Mouse (Mus musculus): ENCODE data around the gene 1700017D01Rik. TPM values are rescaled to one million over a fixed set of nuclear protein-coding genes. Genes with fewer than 3 reads are reported as not detected.

1700017D01Rik gene
- polyA plus RNA-seq, 1 experiment from 2014 or later: not detected

Other genes starting within 250 kb of the 1700017D01Rik start
- 75.4 and 80.6 TPM in 2 replicates for gene Tmem109, start 248.9 kb downstream of the 1700017D01Rik start, polyA plus RNA-seq (2015; fragmentation: Nextera tagmentation; extraction: Ambion mirVana)
- 35.8 and 39.2 TPM in 2 replicates for gene Prpf19, start 235.6 kb downstream of the 1700017D01Rik start, polyA plus RNA-seq (2015; fragmentation: Nextera tagmentation; extraction: Ambion mirVana)
- not detected in 2 replicates for gene Zp1, start 210.2 kb downstream of the 1700017D01Rik start, polyA plus RNA-seq (2015; fragmentation: Nextera tagmentation; extraction: Ambion mirVana)
- gene Ptgdr2, start 193.7 kb downstream of the 1700017D01Rik start, polyA plus RNA-seq (2015; fragmentation: Nextera tagmentation; extraction: Ambion mirVana): 0.05 and 0.06 TPM in 2 replicates
- 29.0 and 29.5 TPM in 2 replicates for gene Ccdc86, start 181.6 kb downstream of the 1700017D01Rik start, polyA plus RNA-seq (2015; fragmentation: Nextera tagmentation; extraction: Ambion mirVana)
- gene Ms4a10, start 156.2 kb downstream of the 1700017D01Rik start, polyA plus RNA-seq (2015; fragmentation: Nextera tagmentation; extraction: Ambion mirVana): 37.4 and 51.1 TPM in 2 replicates
- gene Ms4a15, start 137.6 kb downstream of the 1700017D01Rik start, polyA plus RNA-seq (2015; fragmentation: Nextera tagmentation; extraction: Ambion mirVana): 0.21 and 0.28 TPM in 2 replicates
- gene Ms4a18, start 112.8 kb downstream of the 1700017D01Rik start, polyA plus RNA-seq (2015; fragmentation: Nextera tagmentation; extraction: Ambion mirVana): 33.2 and 37.9 TPM in 2 replicates
- gene Ms4a8a, start 49.8 kb downstream of the 1700017D01Rik start, polyA plus RNA-seq (2015; fragmentation: Nextera tagmentation; extraction: Ambion mirVana): 21.8 and 23.7 TPM in 2 replicates
- not detected in 2 replicates for gene 1700025F22Rik, start 34.4 kb upstream of the 1700017D01Rik start, polyA plus RNA-seq (2015; fragmentation: Nextera tagmentation; extraction: Ambion mirVana)
- not detected in 2 replicates for gene Ms4a13, start 65.9 kb upstream of the 1700017D01Rik start, polyA plus RNA-seq (2015; fragmentation: Nextera tagmentation; extraction: Ambion mirVana)
- 0.20 and 0.25 TPM in 2 replicates for gene Ms4a12, start 101.6 kb upstream of the 1700017D01Rik start, polyA plus RNA-seq (2015; fragmentation: Nextera tagmentation; extraction: Ambion mirVana)
- not detected in 2 replicates for gene Ms4a1, start 135.4 kb upstream of the 1700017D01Rik start, polyA plus RNA-seq (2015; fragmentation: Nextera tagmentation; extraction: Ambion mirVana)
- gene Ms4a5, start 153.0 kb upstream of the 1700017D01Rik start, polyA plus RNA-seq (2015; fragmentation: Nextera tagmentation; extraction: Ambion mirVana): not detected in 2 replicates
- gene Ms4a14, start 183.6 kb upstream of the 1700017D01Rik start, polyA plus RNA-seq (2015; fragmentation: Nextera tagmentation; extraction: Ambion mirVana): not detected in 2 replicates
- gene Ms4a7, start 205.3 kb upstream of the 1700017D01Rik start, polyA plus RNA-seq (2015; fragmentation: Nextera tagmentation; extraction: Ambion mirVana): 4.9 and 5.0 TPM in 2 replicates
- gene Ms4a4a, start 244.6 kb upstream of the 1700017D01Rik start, polyA plus RNA-seq (2015; fragmentation: Nextera tagmentation; extraction: Ambion mirVana): 7.8 and 8.0 TPM in 2 replicates